Comparison of ENCODE assay signal across 24 mouse cellular contexts in the genomic region with DNA sequence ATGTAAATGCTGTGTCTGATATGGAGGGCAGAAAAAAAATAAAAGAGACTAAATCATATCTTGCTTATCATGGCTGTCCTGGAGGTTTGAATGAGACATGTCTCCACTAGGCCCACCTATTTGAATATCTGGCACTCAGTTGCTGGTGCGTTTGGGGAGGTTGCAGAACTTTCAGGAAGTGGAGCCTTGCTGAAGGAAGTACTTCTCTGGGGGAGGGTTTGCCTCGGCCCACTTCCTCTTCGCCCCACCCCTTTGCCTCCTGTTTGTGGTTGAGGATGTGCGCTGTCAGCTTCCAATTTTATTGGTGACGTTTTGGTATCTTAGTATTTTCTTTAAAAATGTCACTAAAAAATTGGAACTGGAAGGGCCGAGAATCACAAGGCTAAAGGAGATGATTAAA. TPM values are rescaled to one million over a fixed set of nuclear protein-coding genes. Genes with fewer than 3 reads are reported as not detected.
DNase-seq lines count a peak whose midpoint lies in the region; ATAC-seq and TF ChIP-seq lines count a peak whose summit lies in the region.
"Had no signal": no experiment of that assay in that cellular context is flagged by ENCODE, and none has a peak within 500 bp of the region (broad histone marks: within the 10 kb centered on the region; RNA-seq: fewer than 3 reads in every experiment).

No protein-coding gene starts in this region.

- H3K4me2 ChIP-seq in kidney, embryonic 14.5 days (replicated peaks; ENCODE audit: low read depth, low read length): no peak overlapping the region
- H3K4me2 ChIP-seq: embryonic facial prominence, embryonic 13.5 days; heart, embryonic 15.5 days; hindbrain, embryonic 12.5 days; intestine, embryonic 15.5 days; kidney, embryonic 15.5 days; liver, embryonic 12.5 days; lung, embryonic 15.5 days; neural tube, embryonic 13.5 days; stomach, embryonic 15.5 days had no signal

- no peak overlapping the region for H3K4me3 ChIP-seq in spleen, adult 2 months (ENCODE audit: extremely low read depth, insufficient read depth, insufficient read length)
- H3K4me3 ChIP-seq in kidney, embryonic 14.5 days (ENCODE audit: low read length): no peak overlapping the region
- H3K4me3 ChIP-seq: embryonic facial prominence, embryonic 13.5 days; gastrocnemius, adult 2 months; heart, adult 2 months; heart, embryonic 15.5 days; hindbrain, embryonic 12.5 days; intestine, embryonic 15.5 days; kidney, embryonic 15.5 days; liver, embryonic 12.5 days; lung, embryonic 15.5 days; neural tube, embryonic 13.5 days; stomach, embryonic 15.5 days had no signal

- ATAC-seq in common myeloid progenitor, adult 5-6 weeks (replicated peaks; ENCODE audit: low read depth, poor library complexity, severe bottlenecking): peak; percentile 93
- ATAC-seq in kidney, embryonic 14.5 days (ENCODE audit: low FRiP score, low TSS enrichment): no peak
- ATAC-seq: forebrain, postnatal 0 days; intestine, embryonic 15.5 days; liver, embryonic 12.5 days had no signal

- WGBS in spleen, adult 2 months: 37% methylated on average over 6 of the region's 6 CpGs
- WGBS in kidney, embryonic 14.5 days: 78% methylated on average over 6 of the region's 6 CpGs

- peak; percentile 27 to 44 for DNase-seq in spleen, adult 2 months (ENCODE audit: low read depth in 1 of 2, low spot score in 2 of 2)
- no peak for DNase-seq in spleen, postnatal 4 days (ENCODE audit: low spot score in 2 of 2)
- peak; percentile 14 for DNase-seq in naive thymus-derived CD4-positive, alpha-beta T cell, adult 2 months (ENCODE audit: low read depth)
- peak; percentile 24 for DNase-seq in thymus, postnatal 4 days
- DNase-seq in right cerebral cortex, postnatal 10 days (ENCODE audit: low spot score in 2 of 2): no peak
- no peak for DNase-seq in testis, postnatal 14 days (ENCODE audit: low spot score)
- DNase-seq: adrenal gland, postnatal 10 days; cerebellum, adult 2 months; forebrain, postnatal 0 days; gastrocnemius, adult 2 months; right cerebral cortex, postnatal 4 days had no signal

- H3K4me1 ChIP-seq in spleen, adult 2 months (ENCODE audit: control insufficient read depth, insufficient read depth, insufficient read length): no peaks in the 10 kb centered on the region
- no peaks in the 10 kb centered on the region for H3K4me1 ChIP-seq in kidney, embryonic 14.5 days (ENCODE audit: control insufficient read depth, insufficient read depth, low read length)
- H3K4me1 ChIP-seq: embryonic facial prominence, embryonic 13.5 days; heart, embryonic 15.5 days; hindbrain, embryonic 12.5 days; intestine, embryonic 15.5 days; kidney, embryonic 15.5 days; liver, embryonic 12.5 days; lung, embryonic 15.5 days; neural tube, embryonic 13.5 days; stomach, embryonic 15.5 days had no signal

- no peak overlapping the region for H3K9ac ChIP-seq in kidney, embryonic 14.5 days (ENCODE audit: low read depth, low read length)
- H3K9ac ChIP-seq: embryonic facial prominence, embryonic 13.5 days; forebrain, postnatal 0 days; heart, embryonic 15.5 days; hindbrain, embryonic 12.5 days; intestine, embryonic 15.5 days; kidney, embryonic 15.5 days; liver, embryonic 12.5 days; lung, embryonic 15.5 days; neural tube, embryonic 13.5 days; stomach, embryonic 15.5 days had no signal

- TF ChIP-seq CTCF in spleen, adult 2 months (IDR thresholded peaks at IDR 0.05; ENCODE audit: extremely low read depth, insufficient read depth, insufficient read length, insufficient replicate concordance): no peak

- H3K27ac ChIP-seq in spleen, adult 2 months (ENCODE audit: insufficient read depth, low read length): no peak overlapping the region
- H3K27ac ChIP-seq in kidney, embryonic 14.5 days (ENCODE audit: low read depth, low read length): no peak overlapping the region
- H3K27ac ChIP-seq: embryonic facial prominence, embryonic 13.5 days; gastrocnemius, adult 2 months; heart, adult 2 months; heart, embryonic 15.5 days; hindbrain, embryonic 12.5 days; intestine, embryonic 15.5 days; kidney, embryonic 15.5 days; liver, embryonic 12.5 days; lung, embryonic 15.5 days; neural tube, embryonic 13.5 days; stomach, embryonic 15.5 days had no signal

- no peaks in the 10 kb centered on the region for H3K27me3 ChIP-seq in spleen, adult 2 months (ENCODE audit: control insufficient read depth, insufficient read depth, low read length)
- no peaks in the 10 kb centered on the region for H3K27me3 ChIP-seq in kidney, embryonic 14.5 days (ENCODE audit: control insufficient read depth, insufficient read depth, low read length)
- H3K27me3 ChIP-seq: embryonic facial prominence, embryonic 13.5 days; heart, embryonic 15.5 days; hindbrain, embryonic 12.5 days; intestine, embryonic 15.5 days; kidney, embryonic 15.5 days; liver, embryonic 12.5 days; lung, embryonic 15.5 days; neural tube, embryonic 13.5 days; stomach, embryonic 15.5 days had no signal

- H3K36me3 ChIP-seq in spleen, adult 2 months (ENCODE audit: control insufficient read depth, insufficient read depth, low read length): no peaks in the 10 kb centered on the region
- no peaks in the 10 kb centered on the region for H3K36me3 ChIP-seq in kidney, embryonic 14.5 days (ENCODE audit: control insufficient read depth, insufficient read depth, low read length)
- H3K36me3 ChIP-seq: embryonic facial prominence, embryonic 13.5 days; G1E; heart, embryonic 15.5 days; hindbrain, embryonic 12.5 days; intestine, embryonic 15.5 days; kidney, embryonic 15.5 days; liver, embryonic 12.5 days; lung, embryonic 15.5 days; neural tube, embryonic 13.5 days; stomach, embryonic 15.5 days had no signal

- no peaks in the 10 kb centered on the region for H3K9me3 ChIP-seq in kidney, embryonic 14.5 days (ENCODE audit: control insufficient read depth, low read length)
- H3K9me3 ChIP-seq: embryonic facial prominence, embryonic 13.5 days; heart, embryonic 15.5 days; hindbrain, embryonic 12.5 days; intestine, embryonic 15.5 days; kidney, embryonic 15.5 days; liver, embryonic 12.5 days; lung, embryonic 15.5 days; neural tube, embryonic 13.5 days; stomach, embryonic 15.5 days had no signal

- TF ChIP-seq POLR2A in spleen, adult 2 months (IDR thresholded peaks at IDR 0.05; ENCODE audit: low read depth, low read length): no peak

RNA-seq across cellular contexts. Expression of gene Slc38a11, which starts 27.5 kb away (rescaled TPM):
- 0.05 and 0.07 TPM in 2 replicates for polyA plus RNA-seq in spleen, adult 2 months (2012; rRNA removed)
- 0.05 TPM in 1 of 2 replicates, not detected in the other for total RNA-seq in common myeloid progenitor, adult 5-6 weeks (2017)
- polyA plus RNA-seq in kidney, embryonic 14.5 days (2014; fragmentation: Nextera tagmentation; extraction: Ambion mirVana): 0.17 and 0.73 TPM in 2 replicates
- polyA plus RNA-seq: G1E; liver, embryonic 12.5 days had no signal

Comparison
In these comparisons a context has a peak if more than half of its experiments do, and no peak if none do; other contexts are left out.
1. DNase-seq: peak in spleen, adult 2 months (2 of 2), naive thymus-derived CD4-positive, alpha-beta T cell, adult 2 months (single experiment) and thymus, postnatal 4 days (single experiment); none in spleen, postnatal 4 days (0 of 2), right cerebral cortex, postnatal 10 days (0 of 2) and testis, postnatal 14 days (single experiment).